Mouse (Mus musculus) stomach, postnatal 0 days (tissue): ENCODE measurements around the gene Scml4. TPM values are rescaled to one million over a fixed set of nuclear protein-coding genes. Genes with fewer than 3 reads are reported as not detected.

ENCODE experiments used
- ATAC-seq: fragments of 200-750 bp; cut with Nextera tagmentation; 2 replicates; pipeline ENCODE4 v1.8.0; 2017; ENCODE audit not compliant: low FRiP score, low TSS enrichment
- DNase-seq: peaks from one replicate; pipeline ENCODE4 v3.0.0-alpha.2; 2016; ENCODE audit warnings: low spot score
- H3K27ac ChIP-seq: fragments of 300-500 bp; sonication (generic); replicated peaks from 2 replicates; pipeline ENCODE4 v1.5.1; 2014; ENCODE audit warnings: mild to moderate bottlenecking, control low read depth
- H3K27me3 ChIP-seq: fragments of 300-500 bp; sonication (generic); 2 replicates; pipeline ENCODE4 v1.6.1; 2014; ENCODE audit warnings: low read length; ENCODE audit not compliant: control insufficient read depth, insufficient read depth
- H3K36me3 ChIP-seq: fragments of 300-500 bp; sonication (generic); 2 replicates; pipeline ENCODE4 v1.6.1; 2014; ENCODE audit warnings: low read length, mixed read lengths; ENCODE audit not compliant: control insufficient read depth, insufficient read depth
- H3K4me1 ChIP-seq: fragments of 300-500 bp; sonication (generic); replicated peaks from 2 replicates; pipeline ENCODE4 v1.6.1; 2014; ENCODE audit warnings: antibody characterized with exemption; ENCODE audit not compliant: control insufficient read depth, insufficient read depth
- H3K4me2 ChIP-seq: fragments of 300-500 bp; sonication (generic); replicated peaks from 2 replicates; pipeline ENCODE4 v1.6.1; 2014; ENCODE audit warnings: low read depth, mild to moderate bottlenecking, control low read depth, moderate library complexity
- H3K4me3 ChIP-seq: fragments of 300-500 bp; sonication (generic); 2 replicates; pipeline ENCODE4 v1.5.1; 2014; ENCODE audit warnings: low read depth, low read length, control low read depth
- H3K9ac ChIP-seq: fragments of 300-500 bp; sonication (generic); 2 replicates; pipeline ENCODE4 v1.6.1; 2014; ENCODE audit warnings: mild to moderate bottlenecking, low read length, control low read depth, mixed read lengths
- H3K9me3 ChIP-seq: fragments of 300-500 bp; sonication (generic); 2 replicates; pipeline ENCODE4 v1.6.1; 2016; ENCODE audit warnings: low read length; ENCODE audit not compliant: control insufficient read depth
- CTCF ChIP-seq: IDR thresholded peaks from 2 replicates; pipeline ENCODE4 v1.5.1; 2016; ENCODE audit warnings: antibody characterized with exemption, low read depth, mild to moderate bottlenecking, moderate library complexity
- EP300 ChIP-seq: optimal IDR thresholded peaks from 2 replicates; pipeline ENCODE3; 2016; ENCODE audit warnings: antibody characterized with exemption
- WGBS: fragments of 180-500 bp; shearing (Covaris S2); extraction: QIAGEN DNeasy Blood & Tissue Kit; methylation state at CpG from one replicate; pipeline ENCODE4 v1.1.7; 2014; 5-methylcytosine and 5-hydroxymethylcytosine counted together
- polyA plus RNA-seq: library from polyadenylated mRNA; unstranded; fragments of >200 nt; fragmentation: Nextera tagmentation; extraction: Ambion mirVana; gene quantifications from 2 replicates; pipeline ENCODE4 v1.2.1, GENCODE M21; 2015

Gene Scml4
- polyA plus RNA-seq, 1 experiment from 2014 or later: 5.4 TPM

GRCm38 (mm10) chr10:42925103-42925866, 65.1 kb downstream of the Scml4 start:
- Histone ChIP-seq H3K36me3 (no peaks in the 10 kb centered on the region), H3K27ac (no peak overlapping the region), H3K4me2 (no peak overlapping the region), H3K9ac (no peak overlapping the region), H3K9me3 (no peaks in the 10 kb centered on the region), H3K4me1 (no peaks in the 10 kb centered on the region), H3K4me3 (no peak overlapping the region), H3K27me3 (no peaks in the 10 kb centered on the region)
- 65% methylated on average over 22 of the region's 22 CpGs for whole genome bisulfite sequencing
- TF ChIP-seq EP300 (no peak), CTCF (no peak)
- no peak for DNase-seq
- ATAC-seq: peak; percentile 49; the same call in 1 of the 2 replicates

GRCm38 (mm10) chr10:42930121-42930650, 70.0 kb downstream of the Scml4 start:
- 77% methylated on average over 23 of the region's 23 CpGs for WGBS
- DNase-seq: no peak
- Histone ChIP-seq H3K27ac (no peak overlapping the region), H3K9me3 (no peaks in the 10 kb centered on the region), H3K4me3 (no peak overlapping the region), H3K27me3 (no peaks in the 10 kb centered on the region), H3K4me1 (no peaks in the 10 kb centered on the region), H3K9ac (no peak overlapping the region), H3K36me3 (no peaks in the 10 kb centered on the region), H3K4me2 (no peak overlapping the region)
- ATAC-seq: peak; percentile 38; the same call in 1 of the 2 replicates
- no peak for TF ChIP-seq EP300
- no peak for TF ChIP-seq CTCF

- no peak for ATAC-seq
- H3K4me2 ChIP-seq: no peak overlapping the region
- no peaks in the 10 kb centered on the region for H3K4me1 ChIP-seq
- no peak overlapping the region for H3K9ac ChIP-seq
- no peak overlapping the region for H3K4me3 ChIP-seq
- no peaks in the 10 kb centered on the region for H3K27me3 ChIP-seq
- no peak for DNase-seq
- no peaks in the 10 kb centered on the region for H3K36me3 ChIP-seq
- no peak overlapping the region for H3K27ac ChIP-seq
- 78% methylated on average over 14 of the region's 14 CpGs for WGBS
- TF ChIP-seq CTCF: no peak
- TF ChIP-seq EP300: no peak
- H3K9me3 ChIP-seq: no peaks in the 10 kb centered on the region
Measured at GRCm38 (mm10) chr10:42932862-42933480, 72.8 kb downstream of the Scml4 start.

- Histone ChIP-seq H3K4me1 (no peaks in the 10 kb centered on the region), H3K9ac (no peak overlapping the region), H3K4me2 (no peak overlapping the region), H3K27me3 (no peaks in the 10 kb centered on the region), H3K9me3 (no peaks in the 10 kb centered on the region), H3K36me3 (no peaks in the 10 kb centered on the region), H3K27ac (no peak overlapping the region; the same call in 1 of the 2 replicates), H3K4me3 (no peak overlapping the region)
- TF ChIP-seq CTCF (no peak), EP300 (no peak)
- DNase-seq (no peak), ATAC-seq (peak; percentile 12; the same call in 1 of the 2 replicates)
- 54% methylated on average over 8 of the region's 8 CpGs for WGBS
Measured at GRCm38 (mm10) chr10:42934672-42935071, 74.5 kb downstream of the Scml4 start.

GRCm38 (mm10) chr10:42936205-42936604, 76.0 kb downstream of the Scml4 start:
- Histone ChIP-seq H3K9me3 (no peaks in the 10 kb centered on the region), H3K36me3 (no peaks in the 10 kb centered on the region), H3K4me3 (no peak overlapping the region), H3K27me3 (no peaks in the 10 kb centered on the region), H3K4me1 (no peaks in the 10 kb centered on the region), H3K9ac (no peak overlapping the region), H3K27ac (no peak overlapping the region), H3K4me2 (no peak overlapping the region)
- DNase-seq (no peak), ATAC-seq (no peak)
- TF ChIP-seq CTCF: no peak
- no peak for TF ChIP-seq EP300

GRCm38 (mm10) chr10:42938361-42938760, 78.2 kb downstream of the Scml4 start:
- Histone ChIP-seq H3K9ac (no peak overlapping the region), H3K4me2 (no peak overlapping the region), H3K9me3 (no peaks in the 10 kb centered on the region), H3K36me3 (no peaks in the 10 kb centered on the region), H3K4me3 (no peak overlapping the region), H3K4me1 (no peaks in the 10 kb centered on the region), H3K27ac (no peak overlapping the region), H3K27me3 (no peaks in the 10 kb centered on the region)
- no peak for DNase-seq
- ATAC-seq: no peak
- TF ChIP-seq CTCF: 0 out of 2 replicates have a peak, but pooled peaks have one; percentile 12
- no peak for TF ChIP-seq EP300
- WGBS: 78% methylated on average over 4 of the region's 4 CpGs
